Mouse (Mus musculus): ENCODE data around the gene Il17c.
A peak's percentile ranks its signal among the peaks of the same experiment; 100 is the strongest.

The Il17c gene

DNA sequence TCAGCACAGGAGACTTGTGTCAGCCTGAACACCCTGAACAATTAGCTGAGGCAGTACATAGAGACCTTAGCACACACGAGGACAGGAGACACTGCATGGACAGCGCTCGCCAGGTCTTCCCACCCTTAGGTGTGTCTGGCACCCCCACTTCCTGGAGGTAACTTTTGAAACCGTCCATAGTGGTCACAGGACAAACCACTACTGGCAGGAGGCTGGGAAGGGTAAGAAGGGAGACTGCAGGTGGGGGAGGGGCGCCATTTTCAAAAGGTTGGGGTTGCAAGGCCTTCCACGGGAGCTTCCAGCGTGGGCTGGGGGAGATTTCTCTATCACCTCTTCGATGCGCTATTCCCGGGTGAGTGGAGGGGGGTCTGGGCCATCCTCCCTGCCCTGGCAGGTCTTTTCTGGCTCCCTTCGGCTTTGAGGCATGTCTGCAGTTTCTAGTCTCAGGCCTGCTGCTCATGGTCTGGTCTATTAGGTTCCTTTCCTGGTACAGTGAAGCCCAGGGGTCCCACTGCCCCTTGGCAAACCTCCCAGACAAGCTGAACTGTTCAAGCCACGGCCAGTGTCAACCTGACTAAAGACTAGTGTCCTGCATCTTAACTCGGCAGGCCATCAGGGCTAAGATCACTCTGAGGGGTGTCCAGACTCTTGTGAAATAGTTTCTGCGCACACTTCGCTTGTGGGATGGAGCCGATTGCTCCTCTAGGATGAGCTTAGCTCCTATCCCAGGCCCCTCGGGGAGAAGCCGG, 10.0 kb downstream of the Il17c start:
- no peak for DNase-seq

DNA sequence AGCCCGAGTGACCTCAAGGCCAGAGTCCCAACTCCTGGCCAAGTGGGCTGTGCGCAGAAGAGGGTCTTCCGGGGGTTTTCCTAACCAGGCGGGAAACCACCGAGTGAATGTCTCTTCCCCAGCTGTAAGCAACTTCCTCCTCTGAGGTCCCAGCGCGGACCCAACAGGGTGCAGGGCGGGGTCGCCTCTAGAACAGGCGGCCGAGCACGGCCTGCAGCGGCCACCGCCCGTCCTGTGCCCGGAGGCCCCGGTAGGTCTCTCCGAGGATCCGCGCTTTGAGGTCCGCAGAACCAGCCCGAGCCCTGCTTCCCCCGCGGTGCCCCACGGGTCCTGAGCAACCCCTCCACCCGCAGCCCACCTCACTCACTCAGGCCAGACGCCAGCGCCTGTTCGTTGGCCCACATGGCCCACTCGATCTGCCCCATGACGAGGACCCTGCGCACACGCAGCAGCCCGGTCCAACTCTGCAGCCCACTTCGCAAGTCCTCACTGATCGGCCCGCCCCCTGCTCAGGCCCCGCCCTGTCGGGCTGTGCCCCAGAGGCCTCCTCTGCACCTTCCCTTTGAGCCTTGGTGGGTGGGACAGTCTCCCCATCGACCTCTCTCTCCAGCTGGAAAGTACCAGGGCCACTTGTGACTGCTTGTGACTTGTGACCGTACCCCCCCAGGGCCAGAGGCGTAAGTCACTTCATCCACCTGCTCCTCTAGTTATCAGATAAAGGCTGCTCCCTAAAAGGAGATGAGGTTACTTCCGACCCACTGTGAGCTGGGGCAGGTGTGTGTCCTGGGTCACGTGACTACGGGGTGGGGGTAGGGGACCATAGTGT, 10.8 kb downstream of the Il17c start, which contains the start of gene Cyba:
Gene Cyba, minus strand, starts transcription at position 488 of the 826 bp plus-strand sequence.
- no peak for DNase-seq

DNA sequence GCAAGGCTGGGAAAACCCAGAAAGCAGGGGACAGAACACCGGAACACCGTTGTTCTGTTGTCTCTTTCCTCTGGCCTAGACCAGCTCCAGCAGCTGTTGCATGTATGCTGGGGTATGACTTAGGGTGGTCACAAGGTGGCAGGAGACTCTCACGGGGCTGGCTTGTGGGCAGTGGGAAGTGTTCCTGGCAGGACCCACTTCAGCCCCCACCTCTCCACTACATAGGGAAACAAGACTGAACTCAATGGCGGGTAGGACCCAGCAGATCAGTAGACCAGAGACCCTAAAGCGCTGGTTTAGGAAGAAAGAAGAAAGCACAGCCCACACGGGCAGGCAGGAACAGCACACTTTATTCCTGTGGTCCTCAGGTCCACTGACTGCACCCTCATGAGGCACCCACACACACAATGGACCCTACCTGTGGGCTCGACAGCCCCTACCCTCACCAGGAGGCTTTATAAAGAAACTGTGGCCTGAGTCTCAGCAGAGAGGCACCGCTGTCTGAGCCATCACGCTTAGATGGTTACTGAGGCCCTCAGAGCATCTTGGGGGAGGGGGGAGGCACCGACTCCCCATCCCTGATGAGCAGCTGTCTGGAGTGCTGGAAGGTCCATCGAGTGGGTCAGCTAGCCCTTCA, 11.6 kb downstream of the Il17c start:
- DNase-seq: no peak

DNA sequence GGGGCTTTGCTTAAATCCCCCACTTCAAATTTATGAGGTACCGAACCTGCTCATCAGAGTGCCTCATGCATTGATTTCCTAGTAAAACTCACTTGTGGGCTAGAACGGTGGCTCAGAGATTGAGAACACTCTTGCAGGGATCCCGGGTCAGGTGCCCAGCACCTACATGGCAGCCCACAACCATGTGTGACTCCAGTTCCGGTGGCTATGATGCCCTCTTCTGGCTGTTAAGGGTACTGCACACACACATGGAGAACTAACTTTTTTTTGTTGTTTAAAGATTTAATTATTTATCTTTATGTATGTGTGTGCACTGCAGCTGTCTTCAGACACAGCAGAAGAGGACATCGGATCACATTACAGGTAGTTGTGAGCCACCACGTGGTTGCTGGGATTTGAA, 13.6 kb downstream of the Il17c start:
- no peak for DNase-seq

DNA sequence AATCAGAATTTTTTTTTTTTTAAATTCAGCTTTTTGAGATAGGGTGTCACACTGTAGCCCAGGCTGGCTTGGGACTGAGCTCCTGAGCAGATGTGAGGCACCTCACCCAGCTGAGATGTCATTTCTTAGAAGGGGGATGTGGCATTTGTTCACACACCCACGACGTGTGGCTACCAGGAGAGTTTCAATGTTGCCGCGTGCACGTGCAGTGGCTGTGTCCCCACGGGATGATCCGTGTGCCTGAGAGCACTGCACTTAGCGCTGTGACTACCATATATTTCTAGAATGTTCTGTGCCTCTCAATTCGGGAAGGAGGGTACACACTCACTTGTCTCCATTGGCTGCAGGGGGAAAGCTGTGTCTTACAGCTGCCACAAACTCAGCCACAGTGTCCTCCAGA, 14.3 kb downstream of the Il17c start:
- DNase-seq: no peak

DNA sequence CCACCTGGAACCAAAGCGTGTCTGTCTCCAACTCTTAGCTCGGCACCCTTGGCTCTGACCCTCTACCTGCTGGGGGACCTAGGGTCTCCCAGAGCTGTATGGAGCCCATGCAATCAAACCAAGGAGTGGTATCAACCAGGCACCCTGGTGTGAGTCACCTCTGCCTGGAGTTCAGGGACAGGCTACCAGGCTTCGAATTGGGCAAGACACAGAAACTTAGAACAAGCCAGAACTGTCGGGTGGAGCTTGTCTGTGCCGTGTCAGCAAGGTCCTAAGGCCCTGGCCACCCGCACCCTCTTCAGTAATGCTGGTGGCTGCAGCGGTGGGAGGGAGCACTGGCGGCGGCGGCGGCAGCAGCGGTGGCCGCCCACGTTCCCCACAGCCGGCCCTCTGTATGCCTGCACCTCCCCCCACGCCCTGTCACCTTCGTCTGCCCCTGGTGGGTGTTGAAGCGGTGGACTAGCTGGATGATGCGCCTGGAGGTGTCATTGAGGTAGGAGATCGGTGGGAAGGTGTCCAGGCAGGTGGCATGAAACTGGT, 14.8 kb downstream of the Il17c start:
- no peak for DNase-seq

DNA sequence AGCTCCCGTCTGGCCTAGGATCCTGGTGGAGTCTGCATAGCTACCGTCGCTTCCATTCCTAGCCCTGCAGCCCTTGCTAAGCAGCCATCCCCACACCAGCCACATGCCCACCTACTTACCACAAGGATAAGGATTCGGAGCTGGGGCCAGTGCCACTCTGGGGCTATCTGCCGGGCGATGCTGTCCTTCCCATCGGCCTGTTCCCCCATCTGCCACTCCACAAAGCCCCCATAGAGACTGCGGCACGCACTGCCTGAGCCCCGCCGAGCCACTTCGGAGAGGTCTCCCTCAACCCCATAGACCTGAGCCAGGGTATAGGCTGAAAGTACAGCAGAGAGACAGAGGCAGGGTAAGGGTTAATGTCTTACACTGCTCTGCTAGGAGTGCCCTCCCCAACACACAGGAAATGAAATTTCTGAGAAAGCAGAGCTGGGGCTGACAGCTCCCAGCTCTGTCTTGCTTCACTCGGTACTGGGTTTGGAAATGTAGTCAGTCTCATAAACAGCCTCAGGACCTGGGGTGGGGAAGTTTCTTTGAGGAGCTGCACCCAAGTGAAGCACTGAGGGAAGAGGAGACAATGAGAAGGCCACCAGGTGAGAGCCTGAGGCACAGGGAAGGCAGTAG, 16.0 kb downstream of the Il17c start:
- no peak for DNase-seq

DNA sequence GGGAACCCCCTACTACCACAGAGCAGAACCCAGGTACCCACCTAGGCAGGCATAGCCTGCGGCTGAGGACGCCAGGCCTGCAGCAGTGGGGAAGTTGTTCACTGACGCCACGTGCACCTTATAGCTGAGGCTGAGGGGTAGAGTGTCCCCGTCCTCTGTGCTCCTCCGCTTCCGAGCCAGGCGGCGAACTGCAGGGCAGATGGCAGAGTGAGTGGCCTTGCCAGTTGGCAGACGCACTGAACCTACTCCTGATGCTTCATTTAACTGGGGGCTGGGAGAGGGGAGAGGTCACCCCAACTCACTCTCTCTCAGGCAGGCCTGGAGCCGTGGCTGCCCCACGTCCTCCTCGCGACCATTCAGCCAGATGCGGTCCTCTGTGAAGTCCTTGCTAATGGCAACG, 17.5 kb downstream of the Il17c start:
- peak; percentile 76 for DNase-seq

DNA sequence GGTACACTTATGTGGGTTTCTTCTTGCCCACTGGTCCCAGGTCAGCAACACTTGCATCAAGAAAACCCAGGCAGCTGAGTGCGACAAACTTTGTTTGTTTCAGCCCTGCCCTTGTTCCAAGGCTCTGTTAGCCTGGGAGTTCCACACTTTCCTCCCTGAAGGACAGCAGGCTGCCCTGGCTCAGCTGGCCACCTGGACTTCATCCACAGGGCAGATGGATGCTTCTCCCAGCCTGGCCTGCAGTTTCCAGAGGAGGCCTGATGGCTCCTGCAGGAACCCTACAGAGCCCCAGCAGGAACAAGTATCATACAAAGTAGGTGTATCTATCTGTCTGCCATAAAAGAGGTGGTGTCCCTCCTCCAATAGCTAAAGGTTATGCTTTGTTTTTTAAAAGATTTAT, 19.5 kb downstream of the Il17c start:
- DNase-seq: no peak

DNA sequence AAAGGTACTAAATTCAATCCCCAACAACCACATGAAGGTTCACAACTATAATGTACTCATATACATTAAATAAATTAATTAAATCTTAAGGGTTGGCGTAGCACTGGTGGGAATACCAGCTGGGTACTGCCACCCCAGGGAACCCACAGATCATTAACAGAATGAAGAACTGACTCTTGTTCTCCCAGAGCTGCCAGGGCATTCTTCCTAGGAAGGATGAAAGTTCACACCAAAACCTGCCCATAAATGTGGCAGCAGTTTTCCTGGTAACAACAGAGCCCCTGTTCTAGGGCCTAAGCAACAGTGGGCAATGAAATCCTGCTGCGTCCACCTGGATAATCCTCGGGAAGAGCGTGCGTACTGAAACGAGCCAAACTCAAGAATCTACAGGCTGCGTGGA, 20.5 kb downstream of the Il17c start:
- DNase-seq: no peak

DNA sequence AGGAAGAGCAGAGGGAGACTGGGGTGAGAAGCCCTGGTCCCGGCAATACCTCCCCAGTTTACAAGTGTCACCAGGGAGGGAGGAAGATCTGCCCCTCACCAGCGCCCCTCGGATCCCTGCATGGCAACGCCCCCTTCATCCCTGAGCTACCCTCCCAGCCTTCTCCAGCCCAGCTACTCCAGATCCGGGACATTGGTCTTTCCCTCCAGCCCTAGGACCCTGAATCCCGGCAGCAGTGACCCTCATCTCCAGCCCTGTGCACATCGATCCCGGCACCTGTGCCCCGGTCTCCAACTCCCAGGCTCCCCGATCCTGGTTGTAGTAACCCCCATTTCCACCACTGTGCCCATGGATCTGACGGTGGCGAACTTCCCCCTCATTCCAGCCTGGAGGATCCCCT, 21.0 kb downstream of the Il17c start:
- no peak for DNase-seq

DNA sequence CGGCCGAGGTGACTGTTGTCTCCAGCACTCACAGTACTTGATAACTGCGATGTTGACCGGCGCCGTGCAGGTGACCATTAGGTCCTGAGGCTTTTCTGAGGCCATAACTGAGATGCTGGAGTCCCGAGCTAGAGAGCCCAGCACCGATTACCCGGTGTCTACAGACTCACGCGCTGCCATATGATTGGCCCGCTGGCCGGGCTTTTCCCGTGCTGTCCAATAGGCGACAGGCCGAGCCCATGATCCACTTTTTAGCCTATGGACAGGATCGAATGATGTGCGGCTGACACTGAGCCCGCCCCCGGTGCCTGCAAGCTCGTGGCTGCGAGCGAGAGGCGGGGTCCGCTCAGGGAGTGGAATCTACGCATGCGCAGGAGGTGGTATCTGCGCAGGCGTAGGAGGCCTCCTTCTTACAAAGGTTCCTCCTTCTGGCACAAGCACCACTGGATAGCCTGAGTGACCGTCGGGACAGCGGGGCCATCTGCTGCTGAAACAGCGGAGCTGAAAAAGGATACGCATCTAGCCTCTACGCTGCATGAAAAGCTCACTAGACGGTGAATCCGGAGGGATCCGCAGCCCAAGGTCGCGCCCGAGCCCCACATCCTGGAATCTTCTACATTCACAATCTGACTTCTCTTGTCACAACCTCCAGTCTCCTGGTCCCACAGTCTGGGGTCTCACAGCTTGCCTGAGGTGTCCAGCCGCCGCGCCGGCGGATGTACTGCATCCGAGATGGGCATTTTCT, 21.6 kb downstream of the Il17c start, which contains the start of gene Mvd:
Gene Mvd, minus strand, starts transcription at position 161 of the 745 bp plus-strand sequence.
- DNase-seq: peak; percentile 100

DNA sequence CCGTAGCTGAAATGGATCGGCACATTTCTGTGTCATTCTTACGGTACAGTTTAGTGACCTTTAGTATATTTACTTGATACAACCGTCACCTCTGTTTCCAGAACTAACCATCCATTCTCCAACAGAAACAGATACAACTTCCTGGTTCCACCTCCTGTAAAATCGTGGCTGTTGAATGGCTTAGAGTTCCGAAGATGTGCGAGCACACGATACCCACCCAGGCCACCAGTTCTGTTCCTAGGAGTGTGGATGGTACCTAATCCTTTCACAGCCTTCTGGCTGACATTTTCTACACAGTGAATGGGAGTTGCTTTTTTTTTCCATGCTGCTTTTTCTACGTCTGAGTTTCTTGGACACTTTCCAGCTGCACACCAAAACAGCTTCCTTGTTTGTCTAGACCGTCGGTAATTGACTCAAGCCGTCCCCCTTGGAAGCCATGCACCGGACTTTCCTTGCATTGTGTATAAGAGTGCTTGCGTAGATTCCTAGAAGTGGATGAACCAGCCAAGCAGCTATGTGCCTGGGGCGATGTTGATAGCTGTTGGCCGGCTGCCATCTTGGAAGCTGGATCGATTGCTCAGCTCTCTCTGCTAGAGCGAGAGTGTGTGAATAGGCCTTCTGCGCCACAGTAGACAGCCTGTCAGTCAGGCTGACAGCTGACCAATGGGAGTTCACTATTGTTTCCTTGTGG, 22.4 kb downstream of the Il17c start:
- peak; percentile 73 for DNase-seq

DNA sequence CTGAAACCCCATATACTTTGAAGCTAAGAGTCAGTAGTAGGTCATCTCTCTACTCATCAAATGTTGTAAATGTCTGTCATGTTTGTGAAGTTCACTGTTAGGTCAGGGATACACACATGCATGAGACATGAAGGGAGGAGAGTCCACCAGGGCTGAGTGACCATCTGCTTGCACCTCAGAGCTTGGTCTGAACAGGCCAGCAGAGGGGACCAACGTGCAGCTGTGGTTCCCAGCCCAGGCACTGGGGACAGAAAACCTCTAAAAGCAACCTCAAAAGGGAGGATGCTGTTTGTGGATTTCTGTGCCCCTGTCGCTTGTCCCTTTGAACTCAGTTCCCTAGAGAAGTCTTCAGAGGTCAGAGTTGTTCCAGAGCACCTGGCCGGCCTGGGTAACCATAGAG, 23.4 kb downstream of the Il17c start:
- no peak for DNase-seq

DNA sequence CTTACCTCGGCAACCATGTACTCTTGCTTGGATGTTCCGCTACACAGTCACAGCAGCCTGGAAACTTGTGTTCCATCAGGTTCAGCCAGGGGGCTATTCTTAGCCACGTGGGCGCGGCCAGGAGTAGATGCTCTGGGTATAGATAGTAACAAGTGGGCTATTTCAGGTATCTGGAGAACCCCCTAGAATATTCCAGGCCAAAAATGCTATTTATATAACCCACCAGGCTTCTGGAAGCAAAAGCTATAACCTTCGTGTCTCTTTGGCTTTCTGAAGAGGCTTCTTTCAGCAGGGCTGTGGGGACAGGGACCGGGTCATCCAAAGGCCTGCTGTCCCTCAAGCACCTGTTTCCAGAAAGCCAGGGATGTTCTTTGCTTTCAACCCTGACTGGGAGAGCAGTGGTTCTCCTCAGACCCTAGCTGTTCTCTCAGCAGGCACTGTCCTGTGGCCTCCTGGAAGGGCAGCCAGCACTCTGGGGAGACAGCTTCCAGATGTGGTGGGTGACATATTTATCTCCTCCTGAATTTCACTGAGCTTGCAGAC, 29.4 kb downstream of the Il17c start:
- DNase-seq: no peak

DNA sequence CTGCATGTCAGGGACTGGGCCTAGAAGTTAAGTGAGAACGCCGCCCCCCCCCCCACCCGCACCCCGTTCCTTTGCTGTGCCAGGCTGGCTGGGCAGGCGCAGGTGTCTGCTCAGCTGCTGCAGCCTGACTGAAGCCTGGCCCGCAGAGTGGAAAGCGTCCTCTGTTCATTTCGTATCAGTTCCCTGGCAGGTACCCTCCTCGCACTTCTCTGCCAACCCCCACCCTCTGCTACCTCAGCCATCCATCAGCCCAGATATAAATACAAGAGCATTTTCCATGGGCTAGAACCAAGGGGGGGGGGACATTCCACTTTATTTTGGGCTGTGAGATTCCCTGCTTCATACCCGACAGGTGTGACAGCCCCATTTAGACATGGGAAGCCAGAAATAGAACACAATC, 30.3 kb downstream of the Il17c start:
- no peak for DNase-seq

DNA sequence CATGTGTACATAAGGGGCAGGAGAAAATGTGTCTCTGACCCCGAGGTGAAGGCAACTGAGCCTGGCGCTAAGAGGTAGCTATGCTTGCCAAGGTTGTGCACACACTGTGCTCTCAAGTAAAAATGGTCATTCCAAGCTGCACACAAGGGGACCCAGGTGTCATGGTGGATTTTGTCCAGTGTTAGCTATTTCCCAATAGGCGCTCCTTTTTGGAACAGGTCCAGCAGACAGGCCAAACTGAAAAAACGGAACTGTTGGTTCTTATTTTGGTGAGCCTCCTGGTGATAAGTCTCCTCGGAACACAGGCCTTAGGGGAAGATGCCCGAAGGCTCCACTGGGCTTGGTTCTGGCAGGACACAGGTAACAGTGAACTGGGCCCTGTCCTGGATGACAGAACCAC, 32.6 kb downstream of the Il17c start:
- DNase-seq: no peak

DNA sequence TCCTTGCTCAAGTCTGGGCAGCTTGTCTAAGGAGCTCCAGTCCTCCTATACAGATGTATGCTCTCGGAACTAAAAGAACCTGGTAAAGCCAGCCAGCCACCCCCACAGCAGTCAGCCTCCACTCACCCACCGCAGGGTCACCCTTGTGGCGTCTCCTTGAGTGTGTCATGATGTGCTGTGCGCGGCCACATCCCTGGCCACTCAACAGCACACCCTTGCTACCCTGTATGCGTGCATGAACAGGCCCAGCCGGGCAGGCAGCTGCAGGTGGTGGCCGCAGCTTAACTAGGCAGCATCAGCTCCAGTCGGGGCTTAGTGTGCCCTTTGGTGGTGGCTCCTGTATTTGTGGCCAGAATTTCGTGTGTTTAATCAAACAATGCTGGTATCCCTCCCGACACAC, 35.4 kb downstream of the Il17c start:
- no peak for DNase-seq

DNA sequence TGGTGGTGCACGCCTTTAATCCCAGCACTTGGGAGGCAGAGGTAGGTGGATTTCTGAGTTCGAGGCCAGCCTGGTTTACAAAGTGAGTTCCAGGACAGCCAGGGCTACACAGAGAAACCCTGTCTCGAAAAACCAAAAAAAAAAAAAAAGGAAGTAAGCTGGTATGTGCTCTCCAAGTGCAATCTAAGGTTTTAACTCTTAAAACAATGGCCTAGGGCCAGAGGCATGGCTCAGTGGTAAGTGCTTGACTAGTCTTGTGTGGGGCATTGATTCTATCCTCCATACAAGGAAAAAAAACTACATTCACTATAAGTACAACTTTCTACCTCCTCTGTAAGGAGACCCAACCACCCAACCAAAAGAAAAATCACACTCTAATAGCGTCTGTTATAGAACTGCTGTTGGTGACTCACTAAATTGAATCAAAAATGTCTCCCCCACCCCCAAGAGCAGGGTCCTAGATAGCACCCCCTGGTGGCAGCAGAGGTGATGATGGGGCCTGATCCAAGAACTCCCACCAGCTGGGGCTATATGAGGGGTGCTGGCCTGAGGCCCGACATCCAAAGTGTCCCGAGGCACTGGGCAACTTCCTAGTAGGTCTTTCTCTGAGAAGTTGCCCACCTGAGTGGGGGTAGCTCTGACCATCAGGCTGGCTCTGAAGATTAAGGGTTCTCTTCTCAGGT, 37.5 kb downstream of the Il17c start:
- DNase-seq: no peak

DNA sequence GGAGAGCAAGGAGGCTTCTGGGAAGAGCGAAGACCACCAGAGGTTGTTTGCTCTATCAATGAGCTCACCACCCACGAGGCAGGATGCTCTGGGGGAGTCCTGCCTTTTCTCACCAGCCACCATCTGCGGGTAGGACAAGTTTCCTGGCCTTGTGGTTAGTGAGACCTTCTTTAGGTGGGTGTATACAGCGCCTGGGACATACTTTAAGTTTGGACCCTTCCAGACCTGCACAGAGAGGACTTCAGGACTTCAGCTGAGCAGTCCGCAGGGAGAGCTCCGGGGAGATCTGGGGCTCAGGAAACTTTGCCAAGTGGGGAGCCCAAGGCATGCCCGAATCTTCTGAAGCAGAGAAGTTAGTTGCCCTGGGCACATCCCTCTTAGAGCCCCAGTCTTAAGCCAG, 38.2 kb downstream of the Il17c start:
- DNase-seq: no peak

Measured in cerebellum, adult 11 months (tissue).